Mouse (Mus musculus) limb, embryonic 10.5 days (tissue): ENCODE measurements around the gene Cttnbp2. TPM values are rescaled to one million over a fixed set of nuclear protein-coding genes. Genes with fewer than 3 reads are reported as not detected.

Experiments used
- DNase-seq: peaks from one replicate; pipeline ENCODE4 v3.0.0-alpha.2; 2017; ENCODE audit warnings: low spot score
- H3K27ac ChIP-seq: fragments of 300-500 bp; sonication (generic); 2 replicates; pipeline ENCODE4 v1.5.1; 2016; ENCODE audit warnings: mild to moderate bottlenecking
- H3K27me3 ChIP-seq: fragments of 300-500 bp; sonication (generic); 2 replicates; pipeline ENCODE4 v1.6.1; 2016; ENCODE audit warnings: low read depth, mild to moderate bottlenecking; ENCODE audit not compliant: poor library complexity, severe bottlenecking
- H3K36me3 ChIP-seq: fragments of 300-500 bp; sonication (generic); 2 replicates; pipeline ENCODE4 v1.6.1; 2016; ENCODE audit warnings: mild to moderate bottlenecking, moderate library complexity
- H3K4me1 ChIP-seq: fragments of 300-500 bp; sonication (generic); 2 replicates; pipeline ENCODE4 v1.6.1; 2016
- H3K4me3 ChIP-seq: fragments of 300-500 bp; sonication (generic); 2 replicates; pipeline ENCODE4 v1.5.1; 2016; ENCODE audit warnings: mild to moderate bottlenecking, moderate library complexity
- H3K9me3 ChIP-seq: fragments of 300-500 bp; sonication (generic); replicated peaks from 2 replicates; pipeline ENCODE4 v1.6.1; 2016; ENCODE audit warnings: mild to moderate bottlenecking
- WGBS: fragments of 180-500 bp; shearing (Covaris S2); methylation state at CpG from one replicate; pipeline ENCODE4 v1.1.7; 2016; 5-methylcytosine and 5-hydroxymethylcytosine counted together
- polyA plus RNA-seq: library from polyadenylated mRNA; unstranded; fragments of >200 nt; fragmentation: Nextera tagmentation; extraction: Ambion mirVana; gene quantifications from 2 replicates; pipeline ENCODE4 v1.2.1, GENCODE M21; 2016

Cttnbp2 gene
- polyA plus RNA-seq, 1 experiment from 2014 or later: 20.2 TPM

- no peak for DNase-seq
- WGBS: 85% methylated on average over 6 of the region's 6 CpGs
- H3K9me3 ChIP-seq: no peaks in the 10 kb centered on the region
- peaks cover 4% of the 10 kb centered on the region; the same call in 1 of the 2 replicates for H3K4me1 ChIP-seq
- H3K4me3 ChIP-seq: no peak overlapping the region
- H3K27ac ChIP-seq: no peak overlapping the region
- no peaks in the 10 kb centered on the region for H3K36me3 ChIP-seq
- H3K27me3 ChIP-seq: no peaks in the 10 kb centered on the region
Measured at GRCm38 (mm10) chr6:18424822-18425221, 89.8 kb downstream of the Cttnbp2 start.

DNA sequence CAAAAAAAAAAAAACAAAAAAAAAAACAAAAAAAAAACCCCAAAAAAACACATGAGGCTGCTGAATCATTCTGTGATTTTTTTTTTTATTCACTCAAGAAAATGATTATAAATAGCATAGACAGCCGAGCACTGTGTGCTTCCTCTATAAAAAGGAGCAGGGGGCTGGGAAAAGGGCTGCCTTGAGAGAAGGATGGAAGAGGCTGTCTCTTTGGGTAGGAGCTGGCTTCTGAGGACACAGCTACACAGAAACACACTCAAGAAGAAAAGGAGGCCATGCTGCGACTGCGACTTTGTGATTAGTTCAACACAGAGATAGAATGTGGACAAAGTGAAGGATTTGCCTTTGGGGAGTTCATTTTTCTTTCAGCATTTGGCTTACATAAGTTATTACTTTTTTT lies 90.3 kb downstream of the Cttnbp2 start:
- 0 out of 2 replicates have a peak, but pooled peaks cover 2% of the 10 kb centered on the region for H3K36me3 ChIP-seq
- WGBS: 78% methylated on average over 3 of the region's 3 CpGs
- DNase-seq: no peak
- no peaks in the 10 kb centered on the region for H3K9me3 ChIP-seq
- no peak overlapping the region for H3K4me3 ChIP-seq
- no peak overlapping the region for H3K27ac ChIP-seq
- H3K4me1 ChIP-seq: peaks cover 4% of the 10 kb centered on the region; the same call in 1 of the 2 replicates
- H3K27me3 ChIP-seq: no peaks in the 10 kb centered on the region

GRCm38 (mm10) chr6:18423112-18423511 lies 91.5 kb downstream of the Cttnbp2 start:
- no peak overlapping the region for H3K27ac ChIP-seq
- no peak overlapping the region for H3K4me3 ChIP-seq
- 83% methylated on average over 6 of the region's 6 CpGs for WGBS
- H3K27me3 ChIP-seq: no peaks in the 10 kb centered on the region
- no peaks in the 10 kb centered on the region for H3K9me3 ChIP-seq
- peaks cover 4% of the 10 kb centered on the region; the same call in 1 of the 2 replicates for H3K4me1 ChIP-seq
- peaks cover 4% of the 10 kb centered on the region; the same call in 1 of the 2 replicates for H3K36me3 ChIP-seq
- no peak for DNase-seq

GRCm38 (mm10) chr6:18421561-18421960 lies 93.1 kb downstream of the Cttnbp2 start:
- 73% methylated on average over 2 of the region's 2 CpGs for WGBS

DNA sequence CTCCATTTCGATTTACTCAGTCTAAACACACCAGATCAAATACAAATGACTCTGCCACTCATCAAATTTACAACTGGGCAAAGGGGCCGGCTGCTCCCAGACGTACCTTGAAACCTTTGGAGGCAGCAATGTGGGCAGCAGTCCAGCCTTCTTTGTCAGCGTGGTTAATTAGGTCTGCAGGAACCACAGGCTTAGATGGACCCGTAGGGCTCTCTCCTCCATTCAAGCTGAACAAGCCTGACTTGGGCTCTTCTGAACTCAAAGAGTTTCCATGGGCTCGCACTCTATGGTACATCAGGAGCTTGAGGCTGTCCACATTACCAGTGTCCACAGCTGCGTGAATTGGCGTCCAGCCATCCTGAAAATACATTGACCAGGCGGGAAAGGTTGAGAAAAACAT lies 94.0 kb downstream of the Cttnbp2 start:
- Histone ChIP-seq H3K27ac (no peak overlapping the region), H3K9me3 (no peaks in the 10 kb centered on the region), H3K27me3 (no peaks in the 10 kb centered on the region), H3K36me3 (peaks cover 4% of the 10 kb centered on the region; the same call in 1 of the 2 replicates), H3K4me1 (peaks cover 9% of the 10 kb centered on the region; the same call in 1 of the 2 replicates), H3K4me3 (no peak overlapping the region)
- no peak for DNase-seq
- 68% methylated on average over 9 of the region's 9 CpGs for WGBS

More at GRCm38 (mm10) chr6:18421561-18421960, 93.1 kb downstream of the Cttnbp2 start:
- Histone ChIP-seq H3K9me3 (no peaks in the 10 kb centered on the region), H3K27me3 (no peaks in the 10 kb centered on the region), H3K4me1 (peaks cover 9% of the 10 kb centered on the region; the same call in 1 of the 2 replicates), H3K36me3 (peaks cover 4% of the 10 kb centered on the region; the same call in 1 of the 2 replicates), H3K4me3 (no peak overlapping the region), H3K27ac (no peak overlapping the region)
- DNase-seq: no peak

GRCm38 (mm10) chr6:18417866-18418454 lies 96.7 kb downstream of the Cttnbp2 start:
- Histone ChIP-seq H3K4me3 (no peak overlapping the region), H3K4me1 (peaks cover 9% of the 10 kb centered on the region; the same call in 1 of the 2 replicates), H3K27me3 (no peaks in the 10 kb centered on the region), H3K27ac (no peak overlapping the region), H3K36me3 (peaks cover 11% of the 10 kb centered on the region; the same call in 1 of the 2 replicates), H3K9me3 (no peaks in the 10 kb centered on the region)
- WGBS: 66% methylated on average over 6 of the region's 6 CpGs
- no peak for DNase-seq

GRCm38 (mm10) chr6:18415961-18416360 lies 98.7 kb downstream of the Cttnbp2 start:
- DNase-seq: no peak
- Histone ChIP-seq H3K4me1 (peaks cover 9% of the 10 kb centered on the region; the same call in 1 of the 2 replicates), H3K36me3 (peaks cover 13% of the 10 kb centered on the region; the same call in 1 of the 2 replicates), H3K27me3 (no peaks in the 10 kb centered on the region), H3K9me3 (no peaks in the 10 kb centered on the region), H3K4me3 (no peak overlapping the region), H3K27ac (no peak overlapping the region)
- 95% methylated on average over 4 of the region's 4 CpGs for WGBS

DNA sequence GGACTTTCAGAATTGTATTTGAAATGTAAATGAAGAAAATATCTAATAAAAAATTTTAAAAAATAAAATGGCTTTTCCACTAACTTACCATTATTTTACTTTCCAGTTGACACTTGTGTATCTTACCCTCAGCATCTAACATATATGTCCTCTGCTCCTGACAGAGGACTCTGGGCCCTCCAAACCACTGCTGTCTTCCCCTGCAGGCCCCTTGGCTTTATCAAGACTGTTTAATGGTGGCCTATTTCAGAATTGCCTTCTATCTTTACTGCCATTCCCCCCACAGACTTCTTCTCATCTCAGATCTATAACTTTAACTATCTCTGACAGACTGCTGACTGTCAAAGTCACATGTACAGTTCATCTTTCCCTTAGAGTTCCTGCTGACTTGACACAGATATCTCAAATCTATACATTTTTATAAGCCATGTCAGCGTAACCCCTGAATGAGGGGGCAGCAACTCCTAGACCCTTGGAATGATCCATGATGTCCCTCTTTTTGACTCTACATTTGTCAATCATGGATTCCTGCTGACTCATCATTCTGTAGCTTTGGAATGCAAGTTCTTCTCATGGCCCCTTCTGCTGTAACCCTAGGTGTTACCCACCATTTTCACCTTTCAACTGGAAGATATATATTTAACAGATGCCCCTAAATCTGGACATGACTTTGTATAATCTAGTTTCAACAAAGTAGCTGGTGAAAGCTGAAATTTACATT lies 103.0 kb downstream of the Cttnbp2 start:
- WGBS: 100% methylated on average over 1 of the region's 1 CpGs
- Histone ChIP-seq H3K27me3 (no peaks in the 10 kb centered on the region), H3K27ac (no peak overlapping the region), H3K9me3 (no peaks in the 10 kb centered on the region), H3K36me3 (peaks cover 18% of the 10 kb centered on the region), H3K4me3 (no peak overlapping the region), H3K4me1 (no peaks in the 10 kb centered on the region)
- no peak for DNase-seq

- no peak for DNase-seq
- H3K9me3 ChIP-seq: no peaks in the 10 kb centered on the region
- H3K4me3 ChIP-seq: no peak overlapping the region
- no peaks in the 10 kb centered on the region for H3K4me1 ChIP-seq
- H3K27ac ChIP-seq: no peak overlapping the region
- H3K27me3 ChIP-seq: no peaks in the 10 kb centered on the region
- 98% methylated on average over 7 of the region's 7 CpGs for whole genome bisulfite sequencing
- peaks cover 30% of the 10 kb centered on the region for H3K36me3 ChIP-seq
Measured at GRCm38 (mm10) chr6:18408445-18408844, 106.2 kb downstream of the Cttnbp2 start.

DNA sequence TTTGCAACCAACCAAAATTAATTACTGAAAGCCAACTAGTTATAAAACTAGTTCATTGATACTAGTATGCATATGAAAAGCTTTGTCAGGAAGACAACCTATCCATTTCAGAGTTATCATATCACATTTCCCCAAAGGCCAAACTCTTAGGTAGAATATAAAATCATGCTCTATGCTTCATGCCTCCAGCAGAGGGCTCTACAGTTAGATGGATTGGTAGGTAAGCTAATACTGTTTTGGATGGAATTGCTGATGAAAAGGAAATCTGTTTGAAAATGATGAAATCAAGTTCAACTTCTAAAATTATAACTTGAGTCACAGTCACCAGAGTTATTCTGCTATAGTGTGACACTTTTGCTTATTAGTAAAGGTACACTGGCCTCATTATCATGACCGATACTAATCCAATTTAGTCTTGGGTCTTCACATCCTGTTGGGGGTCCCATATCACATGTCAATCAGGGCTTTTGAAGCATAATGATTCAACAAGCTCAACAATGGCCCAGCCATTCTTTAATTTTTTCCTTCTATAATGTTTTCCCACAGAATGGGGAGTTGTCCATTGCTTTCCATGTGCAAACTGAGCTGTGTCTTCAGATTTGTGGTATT lies 113.5 kb downstream of the Cttnbp2 start:
- DNase-seq: no peak
- H3K27me3 ChIP-seq: no peaks in the 10 kb centered on the region
- no peaks in the 10 kb centered on the region for H3K9me3 ChIP-seq
- WGBS: 100% methylated on average over 1 of the region's 1 CpGs
- 0 out of 2 replicates have a peak, but pooled peaks cover 3% of the 10 kb centered on the region for H3K4me1 ChIP-seq
- H3K4me3 ChIP-seq: no peak overlapping the region
- no peak overlapping the region for H3K27ac ChIP-seq
- H3K36me3 ChIP-seq: peaks cover 26% of the 10 kb centered on the region

- Histone ChIP-seq H3K4me1 (no peaks in the 10 kb centered on the region; the same call in 1 of the 2 replicates), H3K27ac (no peak overlapping the region), H3K9me3 (no peaks in the 10 kb centered on the region), H3K36me3 (peaks cover 14% of the 10 kb centered on the region), H3K27me3 (no peaks in the 10 kb centered on the region), H3K4me3 (no peak overlapping the region)
- WGBS: 85% methylated on average over 2 of the region's 2 CpGs
- no peak for DNase-seq
Measured at GRCm38 (mm10) chr6:18381380-18381779, 133.3 kb downstream of the Cttnbp2 start.

DNA sequence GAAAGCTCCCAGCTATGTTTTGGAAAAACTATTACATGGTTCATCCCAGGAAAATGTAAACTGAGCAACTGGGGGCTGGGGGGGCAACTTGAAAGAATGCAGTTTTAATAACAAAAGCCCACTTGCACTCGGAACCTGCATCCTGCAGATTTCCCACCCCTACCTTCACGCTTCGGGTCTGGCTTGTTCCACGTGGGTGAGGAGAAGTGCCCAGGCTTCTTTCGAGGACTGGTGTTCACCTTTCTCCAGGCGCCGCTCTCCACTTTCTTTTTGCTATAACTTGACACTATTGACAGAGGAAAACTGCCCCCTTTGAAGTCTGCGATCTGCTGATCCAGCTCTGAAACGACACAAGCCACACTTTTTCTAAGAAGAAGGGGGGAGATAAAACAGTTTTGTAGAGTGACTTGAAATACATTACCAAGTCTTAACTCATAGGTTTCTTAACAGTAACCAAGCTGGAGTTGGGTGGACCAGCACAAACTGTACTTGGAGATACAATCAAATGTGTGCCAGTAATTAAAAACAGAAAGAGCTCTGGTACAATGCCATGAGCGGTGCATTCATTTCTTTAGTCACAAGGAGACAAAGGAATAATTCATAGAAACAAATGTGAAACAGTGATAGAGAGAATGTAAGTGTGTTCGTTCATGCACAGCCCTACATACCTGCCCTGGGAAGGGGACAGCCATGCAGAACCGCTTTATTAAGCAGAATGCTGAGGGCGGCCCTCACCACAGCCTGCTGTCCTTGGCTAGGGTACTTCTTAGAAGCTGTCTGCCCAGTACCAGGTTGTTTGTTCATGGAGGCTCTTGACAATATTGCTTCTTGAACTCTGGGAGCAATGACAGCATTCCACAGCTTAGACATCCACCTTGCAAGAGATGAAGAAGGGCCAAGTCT lies 134.1 kb downstream of the Cttnbp2 start:
- Histone ChIP-seq H3K27ac (no peak overlapping the region), H3K4me1 (no peaks in the 10 kb centered on the region; the same call in 1 of the 2 replicates), H3K4me3 (no peak overlapping the region), H3K9me3 (no peaks in the 10 kb centered on the region), H3K27me3 (no peaks in the 10 kb centered on the region), H3K36me3 (peaks cover 14% of the 10 kb centered on the region)
- no peak for DNase-seq
- WGBS: 81% methylated on average over 13 of the region's 13 CpGs
